Mouse (Mus musculus) brown adipose tissue, adult 24 weeks (tissue): ENCODE measurements around the gene Gm8122. TPM values are rescaled to one million over a fixed set of nuclear protein-coding genes. Genes with fewer than 3 reads are reported as not detected.

Experiments used
- polyA plus RNA-seq: library from polyadenylated mRNA; stranded (reverse); fragments of >200 nt; gene quantifications from 2 replicates; pipeline ENCODE4 v1.2.4, GENCODE M21; 2012; ENCODE audit not compliant: missing spikeins, insufficient read depth, insufficient read length

The Gm8122 gene
- polyA plus RNA-seq, 1 experiment: not detected

Other genes with a start within 250 kb of the Gm8122 start
- not detected in 2 replicates for gene Gm8082, start 241.7 kb downstream of the Gm8122 start, polyA plus RNA-seq
- not detected in 2 replicates for gene Gm10376, start 219.7 kb downstream of the Gm8122 start, polyA plus RNA-seq
- gene Gm8094, start 158.7 kb downstream of the Gm8122 start, polyA plus RNA-seq: not detected in 2 replicates
- gene Gm8104, start 134.7 kb downstream of the Gm8122 start, polyA plus RNA-seq: not detected in 2 replicates
- gene Gm7233, start 55.4 kb downstream of the Gm8122 start, polyA plus RNA-seq: not detected in 2 replicates
- gene Gm8126, start 23.3 kb upstream of the Gm8122 start, polyA plus RNA-seq: not detected in 2 replicates
- gene Gm9732, start 39.7 kb upstream of the Gm8122 start, polyA plus RNA-seq: not detected in 2 replicates
- gene Gm8127, start 58.5 kb upstream of the Gm8122 start, polyA plus RNA-seq: not detected in 2 replicates
- gene 1700001F09Rik, start 112.5 kb upstream of the Gm8122 start, polyA plus RNA-seq: not detected in 2 replicates
- gene Gm8138, start 181.0 kb upstream of the Gm8122 start, polyA plus RNA-seq: not detected in 2 replicates